Mouse (Mus musculus): ENCODE results near the gene Myo3b. TPM values are rescaled to one million over a fixed set of nuclear protein-coding genes. Genes with fewer than 3 reads are reported as not detected.

Gene Myo3b
- polyA plus RNA-seq, 1 experiment from 2014 or later: not detected

- ATAC-seq (ENCODE audit: insufficient number of reproducible peaks, low FRiP score, low TSS enrichment, low read depth): no peak
- whole genome bisulfite sequencing: 90% methylated on average over 5 of the region's 5 CpGs
- Histone ChIP-seq H3K4me2 (replicated peaks) (no peak overlapping the region), H3K4me1 (no peaks in the 10 kb centered on the region), H3K27ac (replicated peaks) (no peak overlapping the region), H3K9me3 (replicated peaks) (no peaks in the 10 kb centered on the region), H3K4me3 (replicated peaks) (no peak overlapping the region), H3K36me3 (peaks cover 12% of the 10 kb centered on the region; the same call in 1 of the 2 replicates), H3K27me3 (no peaks in the 10 kb centered on the region), H3K9ac (no peak overlapping the region)
Measured at GRCm38 (mm10) chr2:70025711-70026110, 13.2 kb upstream of the Myo3b start.

GRCm38 (mm10) chr2:70031472-70031871, 7.5 kb upstream of the Myo3b start:
- Histone ChIP-seq H3K27me3 (no peaks in the 10 kb centered on the region), H3K9me3 (replicated peaks) (no peaks in the 10 kb centered on the region), H3K4me3 (replicated peaks) (no peak overlapping the region), H3K27ac (replicated peaks) (no peak overlapping the region), H3K4me2 (replicated peaks) (no peak overlapping the region), H3K4me1 (no peaks in the 10 kb centered on the region), H3K9ac (no peak overlapping the region), H3K36me3 (no peaks in the 10 kb centered on the region)
- WGBS: 76% methylated on average over 2 of the region's 2 CpGs
- no peak for ATAC-seq (ENCODE audit: insufficient number of reproducible peaks, low FRiP score, low TSS enrichment, low read depth)

- peaks cover 4% of the 10 kb centered on the region; the same call in 1 of the 2 replicates for H3K4me1 ChIP-seq
- no peak overlapping the region for H3K4me3 ChIP-seq (replicated peaks)
- H3K9ac ChIP-seq: no peak overlapping the region
- H3K4me2 ChIP-seq (replicated peaks): no peak overlapping the region
- H3K36me3 ChIP-seq: no peaks in the 10 kb centered on the region
- no peaks in the 10 kb centered on the region for H3K27me3 ChIP-seq
- H3K9me3 ChIP-seq (replicated peaks): no peaks in the 10 kb centered on the region
- WGBS: 85% methylated on average over 5 of the region's 5 CpGs
- H3K27ac ChIP-seq (replicated peaks): no peak overlapping the region
- no peak for ATAC-seq (ENCODE audit: insufficient number of reproducible peaks, low FRiP score, low TSS enrichment, low read depth)
Measured at GRCm38 (mm10) chr2:70034895-70035294, 4.0 kb upstream of the Myo3b start.

GRCm38 (mm10) chr2:70035358-70035757, 3.6 kb upstream of the Myo3b start:
- no peak for ATAC-seq (ENCODE audit: insufficient number of reproducible peaks, low FRiP score, low TSS enrichment, low read depth)

GRCm38 (mm10) chr2:70037221-70037620, 1.7 kb upstream of the Myo3b start:
- H3K27ac ChIP-seq (replicated peaks): no peak overlapping the region
- H3K4me3 ChIP-seq (replicated peaks): no peak overlapping the region
- H3K4me1 ChIP-seq: peaks cover 4% of the 10 kb centered on the region; the same call in 1 of the 2 replicates
- no peak overlapping the region for H3K9ac ChIP-seq
- WGBS: 72% methylated on average over 8 of the region's 8 CpGs
- no peak overlapping the region for H3K4me2 ChIP-seq (replicated peaks)
- no peaks in the 10 kb centered on the region for H3K27me3 ChIP-seq
- H3K36me3 ChIP-seq: no peaks in the 10 kb centered on the region
- no peaks in the 10 kb centered on the region for H3K9me3 ChIP-seq (replicated peaks)
- no peak for ATAC-seq (ENCODE audit: insufficient number of reproducible peaks, low FRiP score, low TSS enrichment, low read depth)

More at GRCm38 (mm10) chr2:70035358-70035757, 3.6 kb upstream of the Myo3b start:
- Histone ChIP-seq H3K27ac (replicated peaks) (no peak overlapping the region), H3K4me2 (replicated peaks) (no peak overlapping the region), H3K27me3 (no peaks in the 10 kb centered on the region), H3K4me3 (replicated peaks) (no peak overlapping the region), H3K4me1 (peaks cover 4% of the 10 kb centered on the region; the same call in 1 of the 2 replicates), H3K36me3 (no peaks in the 10 kb centered on the region), H3K9ac (no peak overlapping the region), H3K9me3 (replicated peaks) (no peaks in the 10 kb centered on the region)
- 71% methylated on average over 1 of the region's 1 CpGs for WGBS

GRCm38 (mm10) chr2:70044466-70044865, 5.5 kb downstream of the Myo3b start:
- Histone ChIP-seq H3K9me3 (replicated peaks) (no peaks in the 10 kb centered on the region), H3K27me3 (no peaks in the 10 kb centered on the region), H3K4me3 (replicated peaks) (no peak overlapping the region), H3K36me3 (no peaks in the 10 kb centered on the region), H3K4me1 (no peaks in the 10 kb centered on the region), H3K27ac (replicated peaks) (no peak overlapping the region), H3K4me2 (replicated peaks) (no peak overlapping the region), H3K9ac (no peak overlapping the region)
- no peak for ATAC-seq (ENCODE audit: insufficient number of reproducible peaks, low FRiP score, low TSS enrichment, low read depth)
- 55% methylated on average over 6 of the region's 6 CpGs for WGBS

- no peaks in the 10 kb centered on the region for H3K27me3 ChIP-seq
- no peaks in the 10 kb centered on the region for H3K36me3 ChIP-seq
- no peak overlapping the region for H3K4me3 ChIP-seq (replicated peaks)
- H3K9ac ChIP-seq: no peak overlapping the region
- H3K9me3 ChIP-seq (replicated peaks): no peaks in the 10 kb centered on the region
- H3K4me2 ChIP-seq (replicated peaks): no peak overlapping the region
- 87% methylated on average over 11 of the region's 11 CpGs for WGBS
- no peak for ATAC-seq (ENCODE audit: insufficient number of reproducible peaks, low FRiP score, low TSS enrichment, low read depth)
- H3K27ac ChIP-seq (replicated peaks): no peak overlapping the region
- no peaks in the 10 kb centered on the region for H3K4me1 ChIP-seq
Measured at GRCm38 (mm10) chr2:70047868-70048267, 8.9 kb downstream of the Myo3b start.

GRCm38 (mm10) chr2:70053803-70054202, 14.9 kb downstream of the Myo3b start:
- H3K27me3 ChIP-seq: no peaks in the 10 kb centered on the region
- H3K9me3 ChIP-seq (replicated peaks): no peaks in the 10 kb centered on the region
- H3K9ac ChIP-seq: no peak overlapping the region
- no peak overlapping the region for H3K4me2 ChIP-seq (replicated peaks)
- H3K4me3 ChIP-seq (replicated peaks): no peak overlapping the region
- H3K4me1 ChIP-seq: no peaks in the 10 kb centered on the region
- 81% methylated on average over 9 of the region's 9 CpGs for WGBS
- no peak for ATAC-seq (ENCODE audit: insufficient number of reproducible peaks, low FRiP score, low TSS enrichment, low read depth)
- H3K27ac ChIP-seq (replicated peaks): no peak overlapping the region
- no peaks in the 10 kb centered on the region for H3K36me3 ChIP-seq

- WGBS: 86% methylated on average over 4 of the region's 4 CpGs
- no peaks in the 10 kb centered on the region for H3K27me3 ChIP-seq
- no peaks in the 10 kb centered on the region for H3K36me3 ChIP-seq
- H3K4me2 ChIP-seq (replicated peaks): no peak overlapping the region
- H3K9me3 ChIP-seq (replicated peaks): no peaks in the 10 kb centered on the region
- no peak overlapping the region for H3K9ac ChIP-seq
- no peak overlapping the region for H3K4me3 ChIP-seq (replicated peaks)
- no peaks in the 10 kb centered on the region for H3K4me1 ChIP-seq
- H3K27ac ChIP-seq (replicated peaks): no peak overlapping the region
- ATAC-seq (ENCODE audit: insufficient number of reproducible peaks, low FRiP score, low TSS enrichment, low read depth): no peak
Measured at GRCm38 (mm10) chr2:70058201-70058600, 19.3 kb downstream of the Myo3b start.

GRCm38 (mm10) chr2:70060359-70061345, 21.7 kb downstream of the Myo3b start:
- no peak for ATAC-seq (ENCODE audit: insufficient number of reproducible peaks, low FRiP score, low TSS enrichment, low read depth)
- Histone ChIP-seq H3K4me2 (replicated peaks) (no peak overlapping the region), H3K4me1 (no peaks in the 10 kb centered on the region), H3K9me3 (replicated peaks) (no peaks in the 10 kb centered on the region), H3K36me3 (no peaks in the 10 kb centered on the region), H3K9ac (no peak overlapping the region), H3K4me3 (replicated peaks) (no peak overlapping the region), H3K27ac (replicated peaks) (no peak overlapping the region), H3K27me3 (no peaks in the 10 kb centered on the region)
- 35% methylated on average over 11 of the region's 11 CpGs for WGBS

- Histone ChIP-seq H3K9ac (no peak overlapping the region), H3K36me3 (no peaks in the 10 kb centered on the region), H3K27me3 (no peaks in the 10 kb centered on the region), H3K4me2 (replicated peaks) (no peak overlapping the region), H3K4me1 (no peaks in the 10 kb centered on the region), H3K27ac (replicated peaks) (no peak overlapping the region), H3K9me3 (replicated peaks) (no peaks in the 10 kb centered on the region), H3K4me3 (replicated peaks) (no peak overlapping the region)
- 83% methylated on average over 6 of the region's 6 CpGs for WGBS
- no peak for ATAC-seq (ENCODE audit: insufficient number of reproducible peaks, low FRiP score, low TSS enrichment, low read depth)
Measured at GRCm38 (mm10) chr2:70065116-70065515, 26.2 kb downstream of the Myo3b start.

All from embryonic facial prominence, embryonic 15.5 days (tissue).